In genomic region chrX:170020690-170021050, GRCm38 (mm10) we compare ENCODE assay signal across 8 mouse cellular contexts. TPM values are rescaled to one million over a fixed set of nuclear protein-coding genes. Genes with fewer than 3 reads are reported as not detected.
DNase-seq lines count a peak whose midpoint lies in the region; ATAC-seq and TF ChIP-seq lines count a peak whose summit lies in the region.
"Not testable (repeated sequence)": the region's sequence is repeated elsewhere in the genome, so short reads cannot be mapped to it uniquely, and the experiment has no call there.

No protein-coding gene starts in this region.

- not testable (repeated sequence) for H3K4me2 ChIP-seq in liver, embryonic 14.5 days (ENCODE audit: low read depth); neural tube, embryonic 11.5 days (ENCODE audit: low read depth)

- TF ChIP-seq POLR2A in testis, adult 2 months (IDR thresholded peaks at IDR 0.05; ENCODE audit: control insufficient read depth, low read depth, low read length): not testable (repeated sequence)

- 37% methylated on average over 9 of the region's 9 CpGs for WGBS in liver, embryonic 14.5 days (ENCODE audit: insufficient replicate concordance)
- WGBS in neural tube, embryonic 11.5 days: 48% methylated on average over 9 of the region's 9 CpGs

- H3K4me3 ChIP-seq in liver, embryonic 14.5 days (ENCODE audit: insufficient read depth in 1 of 2, low read depth in 2 of 2, low read length in 2 of 2); neural tube, embryonic 11.5 days (ENCODE audit: low read depth, low read length); testis, adult 2 months (ENCODE audit: control insufficient read depth, low read depth, low read length): not testable (repeated sequence)

- not testable (repeated sequence) for TF ChIP-seq EP300 in liver, embryonic 14.5 days (IDR thresholded peaks at IDR 0.05; ENCODE audit: low read depth)

- peaks cover 15% of the 10 kb centered on the region for H3K9me3 ChIP-seq in liver, embryonic 14.5 days (ENCODE audit: control insufficient read depth, low read length)
- H3K9me3 ChIP-seq in neural tube, embryonic 11.5 days (ENCODE audit: control insufficient read depth, low read length): peaks cover 20% of the 10 kb centered on the region

- peak; percentile 94 for DNase-seq in CD4-positive, CD25-positive, alpha-beta regulatory T cell, adult 2 months (ENCODE audit: low read depth, low spot score)
- peak; percentile 69 for DNase-seq in adrenal gland, postnatal 25 days
- DNase-seq in embryo, embryonic 11.5 days (ENCODE audit: low read depth, low spot score): peak; percentile 92
- peak; percentile 67 for DNase-seq in gastrocnemius, postnatal 14 days
- peak; percentile 96 for DNase-seq in kidney, adult 18-20 months
- DNase-seq in liver, embryonic 14.5 days (ENCODE audit: low read depth in 3 of 3, low spot score in 3 of 3): peak in 1 of 3 experiments; percentile 78
- peak; percentile 70 for DNase-seq in neural tube, embryonic 11.5 days (ENCODE audit: low spot score)

- H3K36me3 ChIP-seq in liver, embryonic 14.5 days (replicated peaks; ENCODE audit: control insufficient read depth, insufficient read depth, low read depth): peaks cover 54% of the 10 kb centered on the region
- peaks cover 16% of the 10 kb centered on the region for H3K36me3 ChIP-seq in neural tube, embryonic 11.5 days (ENCODE audit: control insufficient read depth, insufficient read depth, low read length)
- not testable (repeated sequence) for H3K36me3 ChIP-seq in testis, adult 2 months (ENCODE audit: control insufficient read depth, insufficient read depth, low read length)

- H3K27ac ChIP-seq in liver, embryonic 14.5 days; neural tube, embryonic 11.5 days (ENCODE audit: low read depth, low read length); testis, adult 2 months (ENCODE audit: control insufficient read depth, insufficient read depth, low read depth, low read length): not testable (repeated sequence)

- H3K9ac ChIP-seq in liver, embryonic 14.5 days (replicated peaks); neural tube, embryonic 11.5 days (ENCODE audit: low read length): not testable (repeated sequence)

- intact Hi-C loops in gastrocnemius, postnatal 14 days (cut with DNase I; ENCODE audit: low total_unique reads): not testable (repeated sequence)

- peak; percentile 99 for TF ChIP-seq CTCF in liver, embryonic 14.5 days (IDR thresholded peaks at IDR 0.05; ENCODE audit: low read depth)
- peak; percentile 92 for TF ChIP-seq CTCF in testis, adult 2 months (IDR thresholded peaks at IDR 0.05; ENCODE audit: control insufficient read depth, insufficient read depth, insufficient replicate concordance, low read depth, low read length)

- ATAC-seq in liver, embryonic 14.5 days (ENCODE audit: insufficient read depth); neural tube, embryonic 11.5 days (ENCODE audit: insufficient read depth, low FRiP score, low TSS enrichment): not testable (repeated sequence)

- H3K27me3 ChIP-seq in liver, embryonic 14.5 days (ENCODE audit: control insufficient read depth, insufficient read depth, low read length); neural tube, embryonic 11.5 days (ENCODE audit: control insufficient read depth, insufficient read depth, low read length); testis, adult 2 months (ENCODE audit: control insufficient read depth, insufficient read depth, low read length): not testable (repeated sequence)

- H3K4me1 ChIP-seq in liver, embryonic 14.5 days (replicated peaks; ENCODE audit: control insufficient read depth in 2 of 2, insufficient read depth in 2 of 2, low read length in 1 of 2); neural tube, embryonic 11.5 days (ENCODE audit: control insufficient read depth, insufficient read depth, low read length); testis, adult 2 months (ENCODE audit: control insufficient read depth, insufficient read depth, low read length): not testable (repeated sequence)

RNA-seq across cellular contexts. Expression of gene Gm21887, which starts 11.2 kb away (rescaled TPM):
- 401 and 486 TPM in 2 replicates for total RNA-seq in adrenal gland, postnatal 25 days (2021)
- total RNA-seq in gastrocnemius, postnatal 14 days (2021): 10 to 100 TPM; 32.5 to 36.1 TPM
- polyA plus RNA-seq in liver, embryonic 14.5 days (2012; rRNA removed): 94.3 and 264 TPM in 2 replicates
- polyA plus RNA-seq in liver, embryonic 14.5 days (2014; fragmentation: Nextera tagmentation; extraction: Ambion mirVana): 36.2 and 58.4 TPM in 2 replicates
- polyA plus RNA-seq in neural tube, embryonic 11.5 days (2014; fragmentation: Nextera tagmentation; extraction: Ambion mirVana): 214 and 267 TPM in 2 replicates
- polyA plus RNA-seq in testis, adult 2 months (2012; rRNA removed): 44.3 and 111 TPM in 2 replicates
